Mouse (Mus musculus) lung, postnatal 0 days (tissue): ENCODE results near the gene Rab6b.
A peak's percentile ranks its signal among the peaks of the same experiment; 100 is the strongest.

Source experiments
- CTCF ChIP-seq: IDR thresholded peaks from 2 replicates; pipeline ENCODE4 v1.5.1; 2016; ENCODE audit warnings: antibody characterized with exemption, mild to moderate bottlenecking
- EP300 ChIP-seq: IDR thresholded peaks from 2 replicates; pipeline ENCODE4 v1.6.1; 2016; ENCODE audit warnings: antibody characterized with exemption, mild to moderate bottlenecking, control low read depth

- TF ChIP-seq CTCF (peak; percentile 81), EP300 (no peak)
These were observed 113.9 kb downstream of the Rab6b start for GRCm38 (mm10) chr9:103225464-103225863.
